Mouse (Mus musculus): ENCODE measurements around the gene Chrna9. TPM values are rescaled to one million over a fixed set of nuclear protein-coding genes. Genes with fewer than 3 reads are reported as not detected.

Chrna9 gene
- polyA plus RNA-seq, 1 experiment: not detected

DNA sequence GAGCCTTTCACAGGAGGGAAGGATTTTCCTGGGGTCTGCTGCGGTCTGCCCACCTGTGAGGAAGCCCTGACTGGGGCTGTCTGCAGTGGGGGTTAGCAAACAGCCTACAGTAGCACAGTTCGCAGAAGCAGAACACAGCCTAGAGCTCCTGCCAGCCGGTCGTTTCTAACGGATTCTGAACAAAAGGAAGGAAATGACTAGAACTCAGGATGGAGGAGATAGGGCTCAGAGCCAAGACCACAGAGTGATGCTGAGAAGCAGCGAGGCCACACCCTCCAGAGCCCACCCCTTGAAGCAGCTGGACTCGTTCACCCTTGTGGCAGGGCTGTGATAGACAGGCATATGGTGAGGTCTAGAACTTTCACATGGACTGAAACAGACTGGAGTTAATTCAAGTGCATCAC lies 33.9 kb upstream of the Chrna9 start:
- H3K4me1 ChIP-seq (ENCODE audit: control insufficient read depth, insufficient read depth, low read length): no peaks in the 10 kb centered on the region
- TF ChIP-seq CTCF (IDR thresholded peaks at IDR 0.05; ENCODE audit: borderline replicate concordance, insufficient read depth, low read length) (no peak), POLR2A (IDR thresholded peaks at IDR 0.05; ENCODE audit: low read depth, low read length) (no peak)
- H3K27ac ChIP-seq (ENCODE audit: insufficient read depth, low read length): no peak overlapping the region
- no peak overlapping the region for H3K4me3 ChIP-seq (ENCODE audit: insufficient read depth, low read length)

DNA sequence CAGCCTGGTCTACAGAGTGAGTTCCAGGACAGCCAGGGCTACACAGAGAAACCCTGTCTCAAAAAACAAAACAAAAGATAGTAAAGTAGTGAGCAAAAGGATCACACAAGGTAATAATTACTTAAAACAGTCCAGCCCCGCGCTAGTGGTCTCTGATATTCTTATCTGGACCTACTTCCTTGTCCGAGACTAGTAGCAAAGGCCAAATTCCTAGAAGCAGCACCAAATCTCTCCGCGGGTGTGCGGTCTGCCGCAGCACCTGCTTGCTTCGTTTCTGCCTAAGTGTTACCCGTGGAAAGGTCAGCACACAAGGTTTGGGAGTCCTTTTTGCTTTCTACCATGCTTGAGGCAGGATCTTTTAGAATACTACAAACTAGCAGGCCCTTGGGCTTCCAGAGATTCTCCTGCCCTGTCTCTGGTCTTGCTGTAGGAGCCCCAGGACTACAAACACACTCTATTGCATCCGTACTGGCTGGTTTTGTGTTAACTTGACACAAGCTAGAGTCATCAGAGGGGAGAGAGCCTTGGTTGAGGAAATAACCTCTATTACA lies 32.8 kb upstream of the Chrna9 start:
- no peak overlapping the region for H3K4me3 ChIP-seq (ENCODE audit: insufficient read depth, low read length)
- TF ChIP-seq CTCF (IDR thresholded peaks at IDR 0.05; ENCODE audit: borderline replicate concordance, insufficient read depth, low read length): no peak
- no peak for TF ChIP-seq POLR2A (IDR thresholded peaks at IDR 0.05; ENCODE audit: low read depth, low read length)
- no peak overlapping the region for H3K27ac ChIP-seq (ENCODE audit: insufficient read depth, low read length)
- no peaks in the 10 kb centered on the region for H3K4me1 ChIP-seq (ENCODE audit: control insufficient read depth, insufficient read depth, low read length)

DNA sequence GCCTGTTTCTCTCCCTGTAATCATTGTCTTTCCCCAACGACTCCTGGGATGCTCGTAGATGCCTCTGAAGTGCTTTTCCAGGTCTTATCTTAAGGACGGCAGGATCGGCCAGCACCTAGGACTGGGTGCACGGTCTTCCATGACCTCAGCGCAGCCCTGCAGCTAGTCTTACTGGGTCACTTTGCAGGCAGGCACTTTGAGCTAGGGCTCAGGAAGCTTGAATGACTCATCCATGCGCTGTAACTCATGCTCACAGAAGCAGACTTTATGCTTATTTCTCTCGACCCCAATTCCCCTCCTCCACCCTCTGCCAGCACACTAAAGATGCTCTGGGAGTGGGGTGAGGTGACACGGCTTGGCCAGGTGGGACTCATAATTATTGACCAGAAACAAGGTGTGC lies 31.9 kb upstream of the Chrna9 start:
- H3K27ac ChIP-seq (ENCODE audit: insufficient read depth, low read length): no peak overlapping the region
- H3K4me3 ChIP-seq (ENCODE audit: insufficient read depth, low read length): no peak overlapping the region
- TF ChIP-seq POLR2A (IDR thresholded peaks at IDR 0.05; ENCODE audit: low read depth, low read length): no peak
- TF ChIP-seq CTCF (IDR thresholded peaks at IDR 0.05; ENCODE audit: borderline replicate concordance, insufficient read depth, low read length): no peak
- H3K4me1 ChIP-seq (ENCODE audit: control insufficient read depth, insufficient read depth, low read length): no peaks in the 10 kb centered on the region

DNA sequence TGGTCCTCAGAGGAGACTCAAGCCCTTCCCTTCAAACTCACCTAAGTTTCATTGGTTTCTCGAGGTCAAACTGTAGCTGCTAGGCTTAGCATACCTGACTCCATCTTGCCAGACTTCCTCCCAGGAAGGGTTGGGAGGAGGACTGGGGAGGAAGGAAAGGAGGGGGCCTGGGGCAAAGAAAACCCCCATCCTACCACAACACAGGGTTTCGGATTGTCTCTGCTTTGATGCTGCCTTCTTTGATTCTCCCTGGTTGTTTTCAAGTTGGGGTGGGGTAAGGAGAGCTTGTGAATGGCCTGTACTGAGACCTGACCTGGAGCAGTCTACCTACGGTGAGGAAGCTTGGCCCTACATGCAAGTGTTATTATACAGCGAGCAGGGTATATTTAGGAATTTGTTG lies 30.2 kb upstream of the Chrna9 start:
- H3K27ac ChIP-seq (ENCODE audit: insufficient read depth, low read length): no peak overlapping the region
- H3K4me3 ChIP-seq (ENCODE audit: insufficient read depth, low read length): no peak overlapping the region
- TF ChIP-seq CTCF (IDR thresholded peaks at IDR 0.05; ENCODE audit: borderline replicate concordance, insufficient read depth, low read length) (no peak), POLR2A (IDR thresholded peaks at IDR 0.05; ENCODE audit: low read depth, low read length) (no peak)
- no peaks in the 10 kb centered on the region for H3K4me1 ChIP-seq (ENCODE audit: control insufficient read depth, insufficient read depth, low read length)

DNA sequence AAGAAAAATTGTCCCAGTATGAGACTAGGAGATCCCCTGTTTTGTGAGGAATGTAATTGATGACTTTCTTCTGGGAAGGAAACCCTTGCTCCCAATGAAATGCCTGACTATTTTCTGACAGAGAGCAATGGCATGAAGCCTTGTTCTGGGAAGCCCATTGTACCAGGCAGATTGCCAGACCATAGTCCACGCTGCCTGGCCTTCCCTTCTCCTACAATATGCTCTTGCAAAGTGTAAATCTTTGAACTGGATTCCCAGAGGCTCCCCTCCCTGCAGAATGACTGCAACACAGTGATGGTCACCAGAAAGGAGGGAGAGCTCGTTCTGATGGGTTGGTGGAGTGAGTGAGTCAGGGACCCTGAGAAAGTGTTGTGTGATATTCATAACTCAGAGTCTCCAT lies 26.0 kb upstream of the Chrna9 start:
- Histone ChIP-seq H3K4me1 (ENCODE audit: control insufficient read depth, insufficient read depth, low read length) (no peaks in the 10 kb centered on the region), H3K4me3 (ENCODE audit: insufficient read depth, low read length) (no peak overlapping the region), H3K27ac (ENCODE audit: insufficient read depth, low read length) (no peak overlapping the region)
- TF ChIP-seq CTCF (IDR thresholded peaks at IDR 0.05; ENCODE audit: borderline replicate concordance, insufficient read depth, low read length): no peak
- TF ChIP-seq POLR2A (IDR thresholded peaks at IDR 0.05; ENCODE audit: low read depth, low read length): no peak

DNA sequence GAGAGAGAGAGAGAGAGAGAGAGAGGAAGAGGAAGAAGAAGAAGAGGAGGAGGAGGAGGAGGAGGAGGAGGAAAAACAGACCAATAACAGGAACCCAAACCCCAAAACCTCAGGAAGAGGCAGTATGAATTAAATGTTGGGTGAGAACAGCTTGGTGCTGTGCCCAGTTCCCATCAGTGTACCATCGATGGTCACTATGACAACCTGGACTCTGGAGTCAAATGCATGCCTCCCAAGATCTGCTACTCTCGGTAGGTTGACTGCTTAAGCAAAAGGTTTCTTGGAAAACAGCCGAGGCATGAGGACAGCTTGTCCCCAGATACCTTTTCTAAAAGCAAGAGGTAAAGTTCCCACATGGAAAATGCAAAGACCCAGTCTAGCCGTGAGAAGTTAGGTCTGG lies 25.4 kb upstream of the Chrna9 start:
- Histone ChIP-seq H3K4me3 (ENCODE audit: insufficient read depth, low read length) (no peak overlapping the region), H3K4me1 (ENCODE audit: control insufficient read depth, insufficient read depth, low read length) (no peaks in the 10 kb centered on the region), H3K27ac (ENCODE audit: insufficient read depth, low read length) (no peak overlapping the region)
- no peak for TF ChIP-seq POLR2A (IDR thresholded peaks at IDR 0.05; ENCODE audit: low read depth, low read length)
- no peak for TF ChIP-seq CTCF (IDR thresholded peaks at IDR 0.05; ENCODE audit: borderline replicate concordance, insufficient read depth, low read length)

DNA sequence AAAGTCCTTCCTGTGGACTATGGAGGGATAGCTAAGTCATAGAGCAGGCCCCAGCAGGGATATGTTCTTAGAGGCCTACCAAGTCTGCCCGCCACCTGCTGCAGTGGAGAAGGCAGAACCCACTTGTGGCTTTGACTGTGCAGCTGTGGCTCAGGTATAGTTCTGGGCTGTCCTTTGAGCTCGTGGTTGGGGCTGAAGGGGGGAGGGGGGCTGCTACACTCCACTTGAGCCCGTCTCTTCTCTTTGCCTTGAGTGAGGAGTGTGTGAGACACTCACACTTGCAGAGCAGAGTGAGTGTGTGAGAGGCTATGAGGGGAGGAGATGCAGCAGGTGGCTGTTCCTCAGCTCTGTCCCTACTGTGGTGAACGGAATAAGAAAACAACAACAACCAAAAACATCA lies 24.3 kb upstream of the Chrna9 start:
- no peak overlapping the region for H3K4me3 ChIP-seq (ENCODE audit: insufficient read depth, low read length)
- TF ChIP-seq POLR2A (IDR thresholded peaks at IDR 0.05; ENCODE audit: low read depth, low read length): no peak
- no peak for TF ChIP-seq CTCF (IDR thresholded peaks at IDR 0.05; ENCODE audit: borderline replicate concordance, insufficient read depth, low read length)
- H3K27ac ChIP-seq (ENCODE audit: insufficient read depth, low read length): no peak overlapping the region
- H3K4me1 ChIP-seq (ENCODE audit: control insufficient read depth, insufficient read depth, low read length): no peaks in the 10 kb centered on the region

DNA sequence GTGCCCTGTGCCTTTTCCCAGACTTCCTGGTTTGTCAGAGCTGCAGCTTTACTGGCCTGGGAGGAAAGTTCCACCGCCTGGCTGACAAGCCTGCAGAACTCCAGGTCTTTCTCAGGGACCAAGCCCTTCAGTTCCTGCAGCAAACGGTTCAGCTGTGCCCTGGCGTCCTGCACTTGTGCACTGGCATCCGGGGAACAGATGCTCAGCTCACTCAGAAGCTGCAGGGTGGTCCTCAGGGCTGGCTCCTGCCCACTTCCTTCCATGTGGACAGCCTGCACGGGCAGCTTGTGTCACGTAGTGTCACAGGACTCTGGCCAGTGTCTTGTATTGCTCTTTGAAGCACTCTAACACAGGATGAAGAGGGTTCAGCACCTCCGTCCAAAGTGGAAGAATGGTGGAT lies 23.0 kb upstream of the Chrna9 start:
- H3K4me1 ChIP-seq (ENCODE audit: control insufficient read depth, insufficient read depth, low read length): no peaks in the 10 kb centered on the region
- H3K27ac ChIP-seq (ENCODE audit: insufficient read depth, low read length): no peak overlapping the region
- no peak overlapping the region for H3K4me3 ChIP-seq (ENCODE audit: insufficient read depth, low read length)
- TF ChIP-seq CTCF (IDR thresholded peaks at IDR 0.05; ENCODE audit: borderline replicate concordance, insufficient read depth, low read length): no peak

DNA sequence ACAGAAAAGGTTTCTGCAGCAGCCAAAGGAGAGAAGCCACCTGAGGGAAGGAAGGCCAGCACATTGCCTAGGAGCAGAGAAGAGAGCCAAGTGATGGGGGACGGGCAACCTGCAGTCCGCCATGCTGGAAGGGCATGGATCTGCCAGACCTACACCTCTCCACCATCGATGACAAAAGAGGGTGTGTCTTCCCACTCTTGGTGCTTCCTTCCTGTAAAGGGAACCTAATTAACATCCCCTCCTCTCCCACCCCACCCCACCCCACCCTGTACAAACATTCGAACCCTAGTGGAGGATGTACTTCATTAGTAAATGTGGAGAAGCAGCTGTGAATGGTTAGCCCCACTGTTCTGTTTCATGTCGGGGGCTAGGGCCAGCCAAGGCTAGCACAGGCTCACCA lies 22.5 kb upstream of the Chrna9 start:
- Histone ChIP-seq H3K4me1 (ENCODE audit: control insufficient read depth, insufficient read depth, low read length) (no peaks in the 10 kb centered on the region), H3K4me3 (ENCODE audit: insufficient read depth, low read length) (no peak overlapping the region), H3K27ac (ENCODE audit: insufficient read depth, low read length) (no peak overlapping the region)
- TF ChIP-seq CTCF (IDR thresholded peaks at IDR 0.05; ENCODE audit: borderline replicate concordance, insufficient read depth, low read length) (no peak), POLR2A (IDR thresholded peaks at IDR 0.05; ENCODE audit: low read depth, low read length) (no peak)

DNA sequence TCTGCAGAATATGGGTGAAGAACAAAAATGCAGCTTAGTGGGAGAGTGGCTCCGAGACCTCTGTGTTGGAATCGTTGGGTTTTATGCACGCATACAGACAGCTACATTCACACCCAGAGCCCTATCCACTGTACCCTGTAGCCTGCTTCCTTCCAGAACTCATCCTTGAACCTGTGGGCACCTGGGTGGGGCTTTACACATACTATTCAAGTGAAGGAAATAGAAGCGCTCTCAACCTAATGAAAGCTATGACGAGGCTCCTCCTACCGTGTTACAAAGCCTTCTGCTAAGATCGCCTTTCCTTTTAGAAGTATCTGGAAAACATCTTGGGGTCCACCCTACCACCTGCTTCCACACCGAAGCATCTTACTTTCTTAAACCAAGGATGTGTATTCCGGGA lies 21.6 kb upstream of the Chrna9 start:
- TF ChIP-seq CTCF (IDR thresholded peaks at IDR 0.05; ENCODE audit: borderline replicate concordance, insufficient read depth, low read length): no peak
- TF ChIP-seq POLR2A (IDR thresholded peaks at IDR 0.05; ENCODE audit: low read depth, low read length): no peak
- Histone ChIP-seq H3K4me3 (ENCODE audit: insufficient read depth, low read length) (no peak overlapping the region), H3K27ac (ENCODE audit: insufficient read depth, low read length) (no peak overlapping the region), H3K4me1 (ENCODE audit: control insufficient read depth, insufficient read depth, low read length) (no peaks in the 10 kb centered on the region)

DNA sequence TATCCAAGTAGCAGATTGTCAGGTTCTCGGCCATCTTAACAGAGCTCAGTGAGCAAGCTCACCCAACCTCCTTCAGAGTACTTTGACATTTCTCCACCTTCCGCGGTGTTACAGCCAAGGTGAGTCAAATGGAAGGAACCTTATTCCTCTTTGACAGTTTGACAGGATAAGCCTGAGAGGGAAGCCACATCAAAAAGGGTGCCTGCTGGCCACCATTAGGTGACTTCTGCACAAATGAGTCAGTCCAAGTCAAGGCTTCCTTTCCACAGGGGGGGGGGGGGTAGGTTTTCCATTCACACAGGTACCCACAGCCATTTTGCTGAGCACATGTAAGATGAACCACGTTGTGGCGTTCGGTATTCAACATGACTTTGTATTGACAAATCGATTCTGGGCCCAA lies 20.4 kb upstream of the Chrna9 start:
- Histone ChIP-seq H3K4me1 (ENCODE audit: control insufficient read depth, insufficient read depth, low read length) (no peaks in the 10 kb centered on the region), H3K4me3 (ENCODE audit: insufficient read depth, low read length) (no peak overlapping the region), H3K27ac (ENCODE audit: insufficient read depth, low read length) (no peak overlapping the region)
- no peak for TF ChIP-seq CTCF (IDR thresholded peaks at IDR 0.05; ENCODE audit: borderline replicate concordance, insufficient read depth, low read length)
- TF ChIP-seq POLR2A (IDR thresholded peaks at IDR 0.05; ENCODE audit: low read depth, low read length): no peak

Measured in embryonic fibroblast, embryonic 13.5 days (primary cell).